Mouse (Mus musculus): ENCODE results near the gene Slc47a1. TPM values are rescaled to one million over a fixed set of nuclear protein-coding genes. Genes with fewer than 3 reads are reported as not detected.
"Not testable (repeated sequence)": the region's sequence is repeated elsewhere in the genome, so short reads cannot be mapped to it uniquely, and the experiment has no call there.

Slc47a1 gene
- polyA plus RNA-seq (2016; fragmentation: Nextera tagmentation; extraction: Ambion mirVana) = not detected in 2 replicates

GRCm38 (mm10) chr11:61377881-61378613 lies at the start of gene Slc47a1:
Gene Slc47a1, minus strand, starts transcription at chr11:61378345.
- Histone ChIP-seq H3K9me3 (no peaks in the 10 kb centered on the region), H3K36me3 (no peaks in the 10 kb centered on the region), H3K9ac (replicated peaks) (peak within 1 kb of the TSS; percentile 40), H3K27me3 (peaks cover 48% of the 10 kb centered on the region), H3K4me1 (no peaks in the 10 kb centered on the region), H3K27ac (replicated peaks) (no peak within 1 kb of the TSS), H3K4me3 (peak within 1 kb of the TSS; percentile 17), H3K4me2 (replicated peaks) (peak within 1 kb of the TSS; percentile 42)
- WGBS = 18% methylated on average over 39 of the region's 39 CpGs
- ATAC-seq (ENCODE audit: low FRiP score, low read depth) = no peak

DNA sequence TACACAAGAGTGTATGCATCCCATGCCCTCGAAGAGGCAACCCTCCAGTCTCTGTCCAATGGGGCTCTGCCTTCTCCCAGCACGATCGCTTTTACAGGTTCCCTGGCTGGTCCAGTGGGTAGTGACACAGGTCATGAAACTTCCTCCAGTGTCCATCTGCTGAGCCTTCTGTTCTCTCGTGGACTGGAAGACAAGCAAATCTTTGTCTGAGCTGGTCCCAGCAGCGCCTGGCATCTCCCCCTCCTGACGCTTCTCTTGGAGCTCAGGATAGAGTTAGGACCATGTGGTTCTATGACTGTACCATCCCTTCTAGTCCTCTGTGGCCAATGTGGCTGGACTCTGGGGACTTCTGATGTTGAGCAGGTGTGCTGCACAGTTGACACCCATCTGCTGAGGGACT lies 41.1 kb upstream of the Slc47a1 start:
- 89% methylated on average over 6 of the region's 6 CpGs for WGBS
- ATAC-seq (ENCODE audit: low FRiP score, low read depth) = no peak
- H3K27me3 ChIP-seq = 0 out of 2 replicates have a peak, but pooled peaks cover 3% of the 10 kb centered on the region

DNA sequence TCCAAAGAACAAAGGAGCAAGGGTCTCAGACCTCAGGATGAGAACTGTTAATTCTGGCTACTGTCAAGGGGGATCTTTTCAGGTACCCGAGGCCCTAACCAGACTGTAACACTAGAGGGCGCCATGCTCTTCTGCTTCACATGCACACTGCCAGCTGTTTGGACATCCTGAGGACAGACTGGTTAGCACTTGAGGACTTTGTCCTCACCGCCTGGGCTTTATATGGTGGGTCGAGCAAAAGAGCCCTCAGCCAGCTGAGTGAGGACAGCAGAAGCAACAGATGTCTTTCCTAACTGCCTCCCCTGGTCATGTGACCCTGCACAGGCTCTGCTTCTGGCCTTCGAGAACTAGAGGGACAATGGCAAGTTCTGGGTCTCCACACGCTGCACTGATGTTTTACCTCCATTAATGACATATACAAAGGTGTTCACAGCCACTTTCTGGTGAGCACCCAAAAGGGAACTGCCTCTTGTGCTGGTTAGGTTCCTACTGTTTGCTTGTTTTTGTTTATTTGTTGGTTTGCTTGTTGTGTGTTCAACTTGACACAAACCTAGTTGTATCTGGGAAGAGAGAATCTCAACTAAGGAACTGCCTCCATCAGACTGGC lies 39.9 kb upstream of the Slc47a1 start:
- WGBS = 29% methylated on average over 6 of the region's 6 CpGs
- Histone ChIP-seq H3K4me2 (replicated peaks) (no peak overlapping the region), H3K36me3 (no peaks in the 10 kb centered on the region), H3K27ac (replicated peaks) (no peak overlapping the region), H3K9me3 (no peaks in the 10 kb centered on the region), H3K4me1 (no peaks in the 10 kb centered on the region), H3K27me3 (0 out of 2 replicates have a peak, but pooled peaks cover 3% of the 10 kb centered on the region), H3K4me3 (no peak overlapping the region), H3K9ac (replicated peaks) (no peak overlapping the region)
- no peak for ATAC-seq (ENCODE audit: low FRiP score, low read depth)

More for the DNA sequence above, 41.1 kb upstream of the Slc47a1 start:
- Histone ChIP-seq H3K27ac (replicated peaks) (no peak overlapping the region), H3K36me3 (no peaks in the 10 kb centered on the region), H3K4me3 (no peak overlapping the region), H3K9ac (replicated peaks) (no peak overlapping the region), H3K4me2 (replicated peaks) (no peak overlapping the region), H3K9me3 (no peaks in the 10 kb centered on the region), H3K4me1 (no peaks in the 10 kb centered on the region)

GRCm38 (mm10) chr11:61416540-61416939 lies 38.4 kb upstream of the Slc47a1 start:
- 86% methylated on average over 17 of the region's 17 CpGs for WGBS
- not testable (repeated sequence) for ATAC-seq (ENCODE audit: low FRiP score, low read depth); H3K36me3 ChIP-seq

DNA sequence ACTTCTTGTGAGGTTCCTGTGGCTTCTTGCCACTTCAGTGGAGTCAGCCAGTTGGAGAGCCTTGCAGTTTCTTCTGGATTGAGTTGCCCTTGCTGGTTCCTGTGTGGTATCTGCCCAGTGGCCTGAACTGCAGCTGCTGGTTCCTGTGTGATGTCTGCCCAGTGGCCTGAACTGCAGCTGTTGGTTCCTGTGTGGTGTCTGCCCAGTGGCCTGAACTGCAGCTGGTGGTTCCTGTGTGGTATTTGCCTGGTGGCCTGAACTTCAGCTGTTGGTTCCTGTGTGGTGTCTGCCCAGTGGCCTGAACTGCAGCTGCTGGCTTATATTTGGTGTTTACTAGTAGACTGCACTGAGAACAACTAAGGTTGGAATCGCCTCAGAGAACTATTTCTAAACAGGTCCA lies 37.3 kb upstream of the Slc47a1 start:
- no peak overlapping the region for H3K27ac ChIP-seq (replicated peaks)
- ATAC-seq (ENCODE audit: low FRiP score, low read depth) = no peak
- 97% methylated on average over 1 of the region's 1 CpGs for WGBS
- H3K27me3 ChIP-seq = peaks cover 7% of the 10 kb centered on the region; the same call in 1 of the 2 replicates
- no peaks in the 10 kb centered on the region for H3K4me1 ChIP-seq
- no peaks in the 10 kb centered on the region for H3K36me3 ChIP-seq
- no peak overlapping the region for H3K4me2 ChIP-seq (replicated peaks)
- no peak overlapping the region for H3K9ac ChIP-seq (replicated peaks)
- H3K9me3 ChIP-seq = no peaks in the 10 kb centered on the region
- no peak overlapping the region for H3K4me3 ChIP-seq

More at GRCm38 (mm10) chr11:61416540-61416939, 38.4 kb upstream of the Slc47a1 start:
- H3K4me2 ChIP-seq (replicated peaks); H3K27me3 ChIP-seq; H3K4me1 ChIP-seq; H3K27ac ChIP-seq (replicated peaks); H3K9me3 ChIP-seq; H3K9ac ChIP-seq (replicated peaks); H3K4me3 ChIP-seq: not testable (repeated sequence)

DNA sequence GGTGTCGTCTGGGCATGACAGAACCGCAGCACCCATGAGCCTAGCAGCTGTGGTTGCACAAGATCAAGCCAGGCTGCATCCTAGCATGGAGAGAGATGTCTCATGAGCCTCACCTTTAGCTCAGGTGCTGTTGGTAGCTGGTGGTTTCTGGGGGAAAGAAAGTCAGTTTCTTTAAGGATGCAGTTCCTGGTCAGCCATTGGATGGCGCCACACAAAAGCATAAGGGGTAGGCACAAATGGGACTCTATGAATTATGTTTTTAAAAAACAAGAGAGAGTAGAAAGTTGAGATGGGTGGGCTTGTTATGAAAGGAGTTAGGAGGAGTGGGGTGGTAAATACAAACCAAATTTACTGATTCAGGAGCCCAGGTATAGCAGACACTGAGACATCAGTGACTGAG lies 36.4 kb upstream of the Slc47a1 start:
- no peak for ATAC-seq (ENCODE audit: low FRiP score, low read depth)
- H3K4me1 ChIP-seq = no peaks in the 10 kb centered on the region
- peaks cover 7% of the 10 kb centered on the region; the same call in 1 of the 2 replicates for H3K27me3 ChIP-seq
- no peaks in the 10 kb centered on the region for H3K36me3 ChIP-seq
- no peak overlapping the region for H3K4me2 ChIP-seq (replicated peaks)
- 84% methylated on average over 3 of the region's 3 CpGs for WGBS
- no peak overlapping the region for H3K4me3 ChIP-seq
- no peak overlapping the region for H3K9ac ChIP-seq (replicated peaks)
- H3K9me3 ChIP-seq = no peaks in the 10 kb centered on the region
- H3K27ac ChIP-seq (replicated peaks) = no peak overlapping the region

GRCm38 (mm10) chr11:61413411-61413810 lies 35.3 kb upstream of the Slc47a1 start:
- Histone ChIP-seq H3K4me1 (no peaks in the 10 kb centered on the region), H3K27me3 (peaks cover 4% of the 10 kb centered on the region; the same call in 1 of the 2 replicates), H3K27ac (replicated peaks) (no peak overlapping the region), H3K9me3 (no peaks in the 10 kb centered on the region), H3K9ac (replicated peaks) (no peak overlapping the region), H3K4me3 (no peak overlapping the region), H3K4me2 (replicated peaks) (no peak overlapping the region), H3K36me3 (no peaks in the 10 kb centered on the region)
- WGBS = 84% methylated on average over 5 of the region's 5 CpGs
- ATAC-seq (ENCODE audit: low FRiP score, low read depth) = no peak

GRCm38 (mm10) chr11:61411809-61412208 lies 33.7 kb upstream of the Slc47a1 start:
- H3K4me1 ChIP-seq = no peaks in the 10 kb centered on the region
- H3K9me3 ChIP-seq = no peaks in the 10 kb centered on the region
- no peak overlapping the region for H3K9ac ChIP-seq (replicated peaks)
- no peak overlapping the region for H3K4me2 ChIP-seq (replicated peaks)
- WGBS = 46% methylated on average over 7 of the region's 7 CpGs
- H3K36me3 ChIP-seq = no peaks in the 10 kb centered on the region
- no peak overlapping the region for H3K27ac ChIP-seq (replicated peaks)
- H3K27me3 ChIP-seq = peaks cover 4% of the 10 kb centered on the region; the same call in 1 of the 2 replicates
- ATAC-seq (ENCODE audit: low FRiP score, low read depth) = no peak
- H3K4me3 ChIP-seq = no peak overlapping the region

GRCm38 (mm10) chr11:61411221-61411620 lies 33.1 kb upstream of the Slc47a1 start:
- Histone ChIP-seq H3K9me3 (no peaks in the 10 kb centered on the region), H3K4me2 (replicated peaks) (no peak overlapping the region), H3K27ac (replicated peaks) (no peak overlapping the region), H3K27me3 (peaks cover 4% of the 10 kb centered on the region; the same call in 1 of the 2 replicates), H3K9ac (replicated peaks) (no peak overlapping the region), H3K4me3 (no peak overlapping the region), H3K36me3 (no peaks in the 10 kb centered on the region), H3K4me1 (no peaks in the 10 kb centered on the region)
- 85% methylated on average over 11 of the region's 11 CpGs for WGBS
- no peak for ATAC-seq (ENCODE audit: low FRiP score, low read depth)

DNA sequence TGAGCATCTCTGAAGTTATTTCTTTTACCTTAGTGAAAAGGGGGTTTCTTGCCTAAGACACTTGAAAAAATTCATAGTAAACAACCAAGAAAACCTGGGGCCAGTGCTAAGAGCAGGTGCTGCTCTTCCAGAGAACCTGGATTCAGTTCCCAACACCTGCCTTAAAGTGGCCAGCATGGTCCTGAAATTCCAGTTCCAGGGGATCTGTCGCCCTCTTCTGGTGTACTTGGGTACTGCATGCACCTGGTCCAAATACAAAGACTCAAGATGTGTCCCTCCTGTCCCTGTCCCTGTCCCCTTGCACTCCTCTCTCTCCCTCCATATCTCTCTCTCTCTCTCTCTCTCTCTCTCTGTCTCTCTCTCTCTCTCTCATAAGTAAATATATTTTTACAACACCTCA lies 32.0 kb upstream of the Slc47a1 start:
- Histone ChIP-seq H3K9me3 (no peaks in the 10 kb centered on the region), H3K36me3 (no peaks in the 10 kb centered on the region), H3K9ac (replicated peaks) (no peak overlapping the region), H3K27me3 (peaks cover 4% of the 10 kb centered on the region; the same call in 1 of the 2 replicates), H3K4me1 (no peaks in the 10 kb centered on the region), H3K4me3 (no peak overlapping the region), H3K4me2 (replicated peaks) (no peak overlapping the region), H3K27ac (replicated peaks) (no peak overlapping the region)
- no peak for ATAC-seq (ENCODE audit: low FRiP score, low read depth)
- WGBS = 0% methylated on average over 1 of the region's 1 CpGs

- peaks cover 4% of the 10 kb centered on the region; the same call in 1 of the 2 replicates for H3K27me3 ChIP-seq
- H3K4me2 ChIP-seq (replicated peaks) = peak overlapping the region; percentile 58
- no peaks in the 10 kb centered on the region for H3K4me1 ChIP-seq
- 27% methylated on average over 3 of the region's 3 CpGs for WGBS
- peak overlapping the region; percentile 66 for H3K4me3 ChIP-seq
- H3K9ac ChIP-seq (replicated peaks) = no peak overlapping the region
- no peak for ATAC-seq (ENCODE audit: low FRiP score, low read depth)
- H3K27ac ChIP-seq (replicated peaks) = no peak overlapping the region
- no peaks in the 10 kb centered on the region for H3K36me3 ChIP-seq
- no peaks in the 10 kb centered on the region for H3K9me3 ChIP-seq
Measured at GRCm38 (mm10) chr11:61409051-61409450, 30.9 kb upstream of the Slc47a1 start.
